Mouse (Mus musculus): ENCODE results near the gene Afm. TPM values are rescaled to one million over a fixed set of nuclear protein-coding genes. Genes with fewer than 3 reads are reported as not detected.

Gene Afm
- polyA plus RNA-seq, 1 experiment: not detected

DNA sequence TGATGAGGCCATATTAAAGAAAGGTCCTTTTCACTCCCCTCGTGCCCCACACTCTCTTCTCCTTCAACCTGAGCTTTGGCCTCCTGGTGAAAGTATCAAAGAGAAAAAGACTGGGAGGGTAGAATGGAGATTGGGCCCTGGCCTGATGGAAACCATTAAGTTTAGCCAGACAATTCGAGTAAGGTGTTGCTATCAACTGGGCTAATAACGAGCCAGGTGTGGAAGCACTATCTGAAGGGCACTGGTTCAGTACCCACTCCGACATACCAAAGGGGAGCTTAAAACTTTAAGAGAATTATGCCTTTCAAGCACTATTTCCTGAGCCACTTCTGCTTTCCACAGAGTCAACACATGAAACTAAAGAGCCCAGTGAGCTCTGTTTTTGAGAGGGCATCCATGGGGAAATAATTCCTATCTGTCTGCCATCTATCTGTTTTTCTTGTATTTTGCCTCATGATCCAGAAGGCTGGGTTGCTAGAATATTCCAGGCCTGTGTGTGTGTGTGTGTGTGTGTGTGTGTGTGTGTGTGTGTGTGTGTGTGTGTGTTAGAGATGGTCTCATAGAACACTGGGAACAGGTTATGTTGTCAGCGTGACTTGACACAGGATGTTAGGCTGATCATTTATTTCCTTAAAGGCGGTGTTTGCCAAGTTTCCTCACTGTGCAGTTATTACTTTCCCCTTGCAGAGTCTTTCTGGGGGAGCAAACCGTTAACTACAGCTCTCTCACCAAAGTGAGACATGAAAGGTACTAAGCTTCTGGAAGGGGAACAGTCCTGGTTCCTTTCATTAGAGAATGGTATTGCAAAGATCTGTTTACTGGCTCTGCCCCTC is 41.2 kb upstream of the Afm start:
- H3K27me3 ChIP-seq (ENCODE audit: control insufficient read depth, insufficient read depth, insufficient read length): no peaks in the 10 kb centered on the region
- no peak overlapping the region for H3K4me2 ChIP-seq (ENCODE audit: low read depth)
- H3K4me3 ChIP-seq: no peak overlapping the region
- TF ChIP-seq POLR2A (IDR thresholded peaks at IDR 0.05; ENCODE audit: insufficient read length, low read depth) (no peak), REST (IDR thresholded peaks at IDR 0.05; ENCODE audit: insufficient read depth, insufficient read length) (no peak)
- no peak overlapping the region for H3ac ChIP-seq (ENCODE audit: control insufficient read depth, insufficient read length)
- no peaks in the 10 kb centered on the region for H3K36me3 ChIP-seq (ENCODE audit: control insufficient read depth, insufficient read depth)
- no peaks in the 10 kb centered on the region for H3K79me2 ChIP-seq (ENCODE audit: control insufficient read depth, insufficient read depth)

DNA sequence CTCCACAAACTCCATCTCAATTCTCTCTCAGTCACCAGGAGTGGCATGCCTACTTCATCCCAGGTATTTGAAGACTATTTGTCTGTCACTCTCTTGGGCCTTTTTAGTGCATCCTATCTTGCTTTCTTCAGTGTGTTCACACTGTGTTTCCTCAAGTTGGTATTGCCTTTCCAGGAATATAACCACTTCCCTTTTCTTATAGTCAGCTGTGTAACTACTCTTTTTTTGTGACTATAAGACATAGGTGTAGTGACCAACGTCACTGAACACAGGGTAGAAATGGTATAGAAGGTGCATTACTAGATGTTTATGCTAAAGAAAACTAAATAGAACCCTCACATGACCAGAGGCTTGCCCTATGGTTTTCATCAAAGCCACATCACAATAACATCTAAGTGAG is 39.8 kb upstream of the Afm start:
- no peaks in the 10 kb centered on the region for H3K27me3 ChIP-seq (ENCODE audit: control insufficient read depth, insufficient read depth, insufficient read length)
- H3K79me2 ChIP-seq (ENCODE audit: control insufficient read depth, insufficient read depth): no peaks in the 10 kb centered on the region
- no peaks in the 10 kb centered on the region for H3K36me3 ChIP-seq (ENCODE audit: control insufficient read depth, insufficient read depth)
- no peak overlapping the region for H3K4me3 ChIP-seq
- TF ChIP-seq POLR2AphosphoS2 (IDR thresholded peaks at IDR 0.05; ENCODE audit: insufficient read length, low read depth) (no peak), TCF12 (IDR thresholded peaks at IDR 0.05; ENCODE audit: insufficient read depth, poor library complexity, severe bottlenecking) (no peak), SRF (IDR thresholded peaks at IDR 0.05; ENCODE audit: control insufficient read depth, insufficient read length, low read depth) (no peak), CEBPB (IDR thresholded peaks at IDR 0.05; ENCODE audit: insufficient read depth, poor library complexity, severe bottlenecking) (no peak), MYOD1 (IDR thresholded peaks at IDR 0.05; ENCODE audit: control insufficient read depth in 1 of 3, insufficient read length in 2 of 3, low read depth in 2 of 3) (no peak), POLR2A (IDR thresholded peaks at IDR 0.05; ENCODE audit: insufficient read length, low read depth) (no peak), E2F4 (IDR thresholded peaks at IDR 0.05; ENCODE audit: insufficient read depth) (no peak), TCF3 (IDR thresholded peaks at IDR 0.05; ENCODE audit: insufficient read length, low read depth) (no peak), MAX (IDR thresholded peaks at IDR 0.05; ENCODE audit: low read depth) (no peak), REST (IDR thresholded peaks at IDR 0.05; ENCODE audit: insufficient read depth, insufficient read length) (no peak), MYOG (IDR thresholded peaks at IDR 0.05; ENCODE audit: control insufficient read depth in 1 of 3, insufficient read depth in 1 of 3, insufficient read length in 2 of 3, low read depth in 2 of 3) (no peak)
- H3ac ChIP-seq (ENCODE audit: control insufficient read depth, insufficient read length): no peak overlapping the region
- H3K4me2 ChIP-seq (ENCODE audit: low read depth): no peak overlapping the region

DNA sequence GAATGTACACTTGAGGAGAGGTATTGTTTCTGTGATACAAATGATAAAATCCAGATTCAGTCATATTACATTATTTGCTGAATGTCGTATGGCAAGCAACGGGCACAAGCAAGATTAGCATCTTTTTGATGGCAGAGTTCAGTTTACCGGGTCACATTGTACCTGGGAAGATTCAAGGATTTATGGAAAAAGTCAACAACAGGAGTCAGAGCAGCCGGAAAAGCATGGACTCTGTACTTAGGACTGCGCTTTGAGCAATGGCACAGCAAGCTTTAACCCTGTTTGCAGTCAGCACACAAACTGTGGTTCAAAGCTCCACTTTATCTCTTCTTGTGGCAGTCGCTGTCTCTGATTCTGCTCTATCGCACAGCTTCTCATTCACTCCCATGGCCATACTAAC is 33.1 kb upstream of the Afm start:
- Histone ChIP-seq H3K4me3 (no peak overlapping the region), H3ac (ENCODE audit: control insufficient read depth, insufficient read length) (no peak overlapping the region), H3K4me2 (ENCODE audit: low read depth) (no peak overlapping the region), H3K36me3 (ENCODE audit: control insufficient read depth, insufficient read depth) (no peaks in the 10 kb centered on the region), H3K79me2 (ENCODE audit: control insufficient read depth, insufficient read depth) (no peaks in the 10 kb centered on the region), H3K27me3 (ENCODE audit: control insufficient read depth, insufficient read depth, insufficient read length) (peaks cover 8% of the 10 kb centered on the region)
- TF ChIP-seq POLR2A (IDR thresholded peaks at IDR 0.05; ENCODE audit: insufficient read length, low read depth) (no peak), TCF3 (IDR thresholded peaks at IDR 0.05; ENCODE audit: insufficient read length, low read depth) (no peak), MYOD1 (IDR thresholded peaks at IDR 0.05; ENCODE audit: control insufficient read depth in 1 of 3, insufficient read length in 2 of 3, low read depth in 2 of 3) (no peak), E2F4 (IDR thresholded peaks at IDR 0.05; ENCODE audit: insufficient read depth) (no peak), POLR2AphosphoS2 (IDR thresholded peaks at IDR 0.05; ENCODE audit: insufficient read length, low read depth) (no peak), REST (IDR thresholded peaks at IDR 0.05; ENCODE audit: insufficient read depth, insufficient read length) (no peak), MAX (IDR thresholded peaks at IDR 0.05; ENCODE audit: low read depth) (no peak), USF1 (IDR thresholded peaks at IDR 0.05; ENCODE audit: low read depth) (no peak), TCF12 (IDR thresholded peaks at IDR 0.05; ENCODE audit: insufficient read depth, poor library complexity, severe bottlenecking) (no peak), CEBPB (IDR thresholded peaks at IDR 0.05; ENCODE audit: insufficient read depth, poor library complexity, severe bottlenecking) (no peak), MYOG (IDR thresholded peaks at IDR 0.05; ENCODE audit: control insufficient read depth in 1 of 3, insufficient read depth in 1 of 3, insufficient read length in 2 of 3, low read depth in 2 of 3) (no peak), SRF (IDR thresholded peaks at IDR 0.05; ENCODE audit: control insufficient read depth, insufficient read length, low read depth) (no peak)

DNA sequence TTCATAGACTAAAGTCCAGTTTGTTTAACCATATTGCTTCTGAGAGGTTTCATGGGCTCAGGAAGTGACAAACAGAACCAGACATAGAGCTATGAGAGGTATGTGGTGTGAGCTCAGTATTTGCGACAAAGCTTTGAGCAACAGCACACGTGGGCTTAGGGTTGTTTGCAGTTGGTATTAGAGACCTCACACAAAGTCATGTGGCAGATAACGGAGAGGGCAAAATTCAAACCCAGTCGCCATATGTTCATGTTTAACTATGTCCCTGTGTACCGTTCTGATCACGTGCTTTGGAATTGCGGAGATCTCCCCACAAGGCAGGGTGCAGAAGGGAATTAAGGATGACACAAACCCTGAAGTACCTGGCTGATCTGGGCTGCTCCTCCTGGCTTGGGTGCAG is 30.4 kb upstream of the Afm start:
- H3K27me3 ChIP-seq (ENCODE audit: control insufficient read depth, insufficient read depth, insufficient read length): peaks cover 16% of the 10 kb centered on the region
- no peak overlapping the region for H3K4me2 ChIP-seq (ENCODE audit: low read depth)
- no peak overlapping the region for H3K4me3 ChIP-seq
- no peaks in the 10 kb centered on the region for H3K79me2 ChIP-seq (ENCODE audit: control insufficient read depth, insufficient read depth)
- no peak overlapping the region for H3ac ChIP-seq (ENCODE audit: control insufficient read depth, insufficient read length)
- TF ChIP-seq MYOD1 (IDR thresholded peaks at IDR 0.05; ENCODE audit: control insufficient read depth in 1 of 3, insufficient read length in 2 of 3, low read depth in 2 of 3) (no peak), MYOG (IDR thresholded peaks at IDR 0.05; ENCODE audit: control insufficient read depth in 1 of 3, insufficient read depth in 1 of 3, insufficient read length in 2 of 3, low read depth in 2 of 3) (no peak), E2F4 (IDR thresholded peaks at IDR 0.05; ENCODE audit: insufficient read depth) (no peak), REST (IDR thresholded peaks at IDR 0.05; ENCODE audit: insufficient read depth, insufficient read length) (no peak), MAX (IDR thresholded peaks at IDR 0.05; ENCODE audit: low read depth) (no peak), POLR2A (IDR thresholded peaks at IDR 0.05; ENCODE audit: insufficient read length, low read depth) (no peak), TCF12 (IDR thresholded peaks at IDR 0.05; ENCODE audit: insufficient read depth, poor library complexity, severe bottlenecking) (no peak), POLR2AphosphoS2 (IDR thresholded peaks at IDR 0.05; ENCODE audit: insufficient read length, low read depth) (no peak), SRF (IDR thresholded peaks at IDR 0.05; ENCODE audit: control insufficient read depth, insufficient read length, low read depth) (no peak), CEBPB (IDR thresholded peaks at IDR 0.05; ENCODE audit: insufficient read depth, poor library complexity, severe bottlenecking) (no peak), USF1 (IDR thresholded peaks at IDR 0.05; ENCODE audit: low read depth) (no peak), TCF3 (IDR thresholded peaks at IDR 0.05; ENCODE audit: insufficient read length, low read depth) (no peak)
- H3K36me3 ChIP-seq (ENCODE audit: control insufficient read depth, insufficient read depth): no peaks in the 10 kb centered on the region
